Mouse (Mus musculus) cerebellum, postnatal 25 days (tissue): Measurements from ENCODE around the gene Tcf20.
A peak's percentile ranks its signal among the peaks of the same experiment; 100 is the strongest.

Source experiments
- DNase-seq, 2 experiments: peaks; one replicate each; pipeline ENCODE4 v3.0.0; 2021; ENCODE audit warnings: mixed read lengths in 2 of 2

Tcf20 gene

DNA sequence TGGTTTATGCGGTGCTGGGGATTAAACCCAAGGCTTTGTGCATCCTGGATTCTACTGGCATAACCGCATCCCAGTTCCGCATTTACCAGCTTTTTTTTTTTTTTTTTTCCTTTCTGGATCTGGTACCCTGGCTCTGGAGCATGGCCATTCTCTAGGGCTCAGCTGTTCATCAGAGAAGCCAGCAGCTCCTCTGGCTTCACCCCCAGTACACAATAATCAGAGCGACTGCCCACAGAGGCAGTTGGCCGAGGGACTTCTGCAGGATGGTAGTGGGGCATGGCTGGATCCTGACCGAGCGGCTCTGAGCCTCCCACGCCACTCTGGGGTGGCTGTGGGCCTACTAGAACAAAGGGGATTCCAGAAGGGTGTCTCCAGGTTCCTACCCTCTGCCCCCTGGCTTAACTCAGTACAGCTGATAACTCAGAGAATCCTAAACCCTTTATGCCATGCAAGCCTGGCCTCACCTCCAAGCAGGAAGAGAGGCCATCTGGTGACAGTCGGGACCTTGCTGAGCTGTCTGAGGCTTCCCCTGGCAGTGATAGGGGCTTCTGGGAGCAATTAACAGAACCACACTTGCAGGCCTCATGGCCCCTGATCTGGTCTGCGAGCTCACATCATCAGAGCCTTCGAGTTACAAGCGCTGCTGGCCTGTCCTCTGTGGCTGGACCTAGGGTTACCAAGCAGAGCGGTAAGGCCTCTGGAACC, 4.6 kb upstream of the Tcf20 start:
- peak; percentile 65 to 68 for DNase-seq

DNA sequence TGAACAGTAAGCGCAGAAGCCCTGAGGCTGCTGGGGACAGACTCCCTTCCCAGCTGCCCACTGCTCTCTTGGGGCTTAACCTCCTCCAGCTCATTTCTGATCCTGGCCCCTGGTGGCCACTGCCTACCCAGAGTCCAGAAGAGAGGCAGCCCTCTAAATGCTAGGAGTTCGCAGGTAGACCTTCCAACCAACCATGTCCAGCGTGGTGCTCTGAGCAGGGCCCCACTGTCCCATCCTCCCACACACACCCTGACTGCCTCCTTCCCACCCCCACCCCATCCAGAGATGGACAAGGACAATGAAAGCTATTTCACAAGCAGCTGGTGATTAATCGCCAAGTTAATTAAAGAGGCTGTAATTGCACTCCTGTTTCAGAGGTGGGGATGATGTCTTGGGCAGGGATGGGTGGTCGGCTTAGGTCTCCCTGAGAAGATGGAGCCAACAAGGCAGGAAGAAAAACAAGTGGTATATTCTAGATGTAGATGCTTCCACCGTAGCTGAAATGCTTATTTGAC, 1.6 kb upstream of the Tcf20 start:
- no peak for DNase-seq

DNA sequence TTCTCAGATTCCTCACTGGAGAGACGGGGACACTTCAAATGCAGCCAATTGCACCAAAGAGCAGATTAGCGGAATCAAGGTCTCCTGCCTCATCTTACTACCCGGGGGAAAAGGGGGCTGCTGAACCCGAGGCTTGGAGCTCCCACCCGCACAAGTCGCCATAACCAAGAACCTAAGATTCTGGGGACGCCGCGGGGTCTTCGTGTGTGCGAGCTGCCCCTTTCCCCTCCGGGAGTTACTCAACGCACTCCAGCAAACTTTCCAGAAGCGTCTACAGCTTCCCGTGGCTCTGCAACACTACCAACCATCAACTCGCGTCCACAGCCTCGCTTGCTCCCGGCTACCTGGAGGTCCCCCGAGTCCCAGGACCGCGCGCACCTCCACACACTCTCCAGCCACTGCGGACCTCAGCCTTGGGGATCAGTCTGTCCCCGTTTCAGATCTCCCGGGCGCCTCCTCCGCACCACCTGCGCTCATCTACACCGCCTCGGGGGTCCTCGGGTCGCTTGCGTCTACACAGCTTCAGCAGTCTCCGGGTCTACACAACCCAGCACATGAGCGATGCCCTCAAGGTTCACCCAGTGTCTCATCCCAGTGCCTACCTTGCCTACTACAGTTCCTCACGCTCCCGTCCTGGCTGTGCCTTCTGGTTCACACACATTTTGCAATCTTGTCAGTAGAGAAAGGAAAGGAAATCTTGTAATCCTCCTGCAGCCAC, 499 bp downstream of the Tcf20 start:
- DNase-seq = no peak

DNA sequence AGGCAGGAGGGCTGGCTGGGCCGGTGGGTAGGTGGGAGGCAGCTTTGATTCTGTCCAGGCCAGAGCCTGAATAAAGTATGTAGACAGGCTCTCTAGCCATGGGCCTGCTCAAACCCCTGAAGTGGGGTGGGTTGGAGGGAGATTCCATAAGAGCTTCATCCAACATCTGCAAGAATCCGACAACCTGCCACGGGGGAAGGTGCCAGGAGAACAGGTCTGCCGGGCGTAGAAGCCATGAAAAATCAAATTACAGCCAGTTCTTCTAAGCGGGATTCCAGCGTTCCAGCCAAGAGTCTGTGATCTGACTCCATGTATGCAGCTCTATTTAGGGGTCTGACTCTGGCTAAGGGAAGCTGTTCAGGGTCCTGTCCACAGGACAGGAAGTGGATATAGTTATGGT, 3.1 kb downstream of the Tcf20 start:
- no peak for DNase-seq

DNA sequence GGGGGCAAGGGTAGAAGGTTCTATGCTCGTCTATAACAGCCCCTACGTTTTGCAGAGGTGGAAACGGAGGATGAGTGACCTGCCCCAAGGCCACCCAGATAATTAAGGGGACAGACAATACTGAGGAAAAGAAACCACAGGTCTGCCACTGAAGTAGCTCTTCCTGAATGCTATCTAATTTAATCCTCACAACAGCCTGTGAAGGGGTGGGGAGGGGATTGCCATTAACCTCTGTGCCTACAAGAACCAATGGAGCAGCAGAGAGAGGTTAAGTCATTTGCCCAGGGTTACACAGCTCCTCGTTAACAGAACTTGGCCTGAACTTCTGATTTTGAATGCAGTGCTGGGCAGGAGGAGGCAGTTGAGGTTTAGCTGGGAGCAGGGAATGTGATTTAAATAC, 3.6 kb downstream of the Tcf20 start:
- DNase-seq = no peak

DNA sequence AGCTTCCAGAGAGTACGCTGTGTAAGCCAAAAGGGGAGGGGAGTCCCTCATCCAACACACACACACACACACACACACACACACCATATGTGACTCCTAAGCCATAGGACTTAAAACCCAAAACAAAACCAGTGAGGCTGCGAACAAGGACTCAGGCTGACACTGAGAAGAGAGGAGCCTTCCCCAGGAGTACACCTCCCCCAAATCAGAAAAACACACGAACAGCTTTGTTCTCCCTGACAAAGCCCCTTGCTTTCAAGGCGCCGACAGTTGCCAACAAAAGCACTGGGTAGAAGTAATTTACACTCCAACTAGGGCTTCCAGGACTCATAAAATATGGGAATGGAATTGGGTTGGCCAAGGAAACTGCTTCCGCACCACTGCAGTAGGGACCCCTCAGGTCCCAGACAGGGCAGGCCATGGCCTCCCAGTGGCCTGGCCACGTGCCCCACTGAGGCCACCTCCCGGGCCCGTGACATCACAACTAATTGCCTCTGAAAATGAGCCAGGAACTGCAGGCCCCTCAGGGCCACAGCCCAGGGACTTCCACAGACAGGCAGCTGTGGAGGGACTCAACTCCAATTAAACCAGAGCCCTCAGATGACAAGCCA, 4.2 kb downstream of the Tcf20 start:
- no peak for DNase-seq

DNA sequence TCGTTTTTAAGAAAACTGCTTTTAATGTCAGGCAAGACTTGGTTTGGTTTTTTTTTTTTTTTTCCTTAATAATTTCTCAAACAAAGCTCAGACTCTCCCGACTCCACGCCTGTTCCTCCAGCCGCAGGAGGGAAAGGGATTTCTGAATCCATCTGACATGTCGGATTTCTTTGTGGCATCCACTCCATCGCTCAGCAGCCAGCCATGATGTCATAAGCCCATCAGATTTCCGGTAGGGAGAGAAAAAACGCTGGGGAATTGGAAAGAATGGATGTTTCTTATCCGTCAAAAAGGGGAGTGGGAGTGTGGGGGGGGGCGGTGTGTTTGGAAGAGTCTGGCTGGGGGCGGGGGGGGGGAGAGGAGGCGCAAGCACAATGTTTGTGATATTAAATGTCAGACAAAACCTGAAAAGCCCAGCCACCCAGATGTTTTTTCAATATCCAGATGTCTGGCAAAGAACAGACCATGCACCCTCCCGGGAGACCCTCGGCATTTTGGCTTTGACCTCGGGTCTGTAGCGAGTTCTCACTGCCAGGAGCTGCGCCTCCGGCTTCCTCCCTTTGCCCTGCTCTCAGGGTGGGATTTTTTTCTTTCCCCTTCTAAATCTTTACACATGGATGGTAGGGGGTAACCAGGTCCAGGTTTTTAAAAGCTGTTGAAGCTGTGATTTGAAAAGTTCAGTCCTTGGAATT, 4.8 kb downstream of the Tcf20 start:
- no peak for DNase-seq

DNA sequence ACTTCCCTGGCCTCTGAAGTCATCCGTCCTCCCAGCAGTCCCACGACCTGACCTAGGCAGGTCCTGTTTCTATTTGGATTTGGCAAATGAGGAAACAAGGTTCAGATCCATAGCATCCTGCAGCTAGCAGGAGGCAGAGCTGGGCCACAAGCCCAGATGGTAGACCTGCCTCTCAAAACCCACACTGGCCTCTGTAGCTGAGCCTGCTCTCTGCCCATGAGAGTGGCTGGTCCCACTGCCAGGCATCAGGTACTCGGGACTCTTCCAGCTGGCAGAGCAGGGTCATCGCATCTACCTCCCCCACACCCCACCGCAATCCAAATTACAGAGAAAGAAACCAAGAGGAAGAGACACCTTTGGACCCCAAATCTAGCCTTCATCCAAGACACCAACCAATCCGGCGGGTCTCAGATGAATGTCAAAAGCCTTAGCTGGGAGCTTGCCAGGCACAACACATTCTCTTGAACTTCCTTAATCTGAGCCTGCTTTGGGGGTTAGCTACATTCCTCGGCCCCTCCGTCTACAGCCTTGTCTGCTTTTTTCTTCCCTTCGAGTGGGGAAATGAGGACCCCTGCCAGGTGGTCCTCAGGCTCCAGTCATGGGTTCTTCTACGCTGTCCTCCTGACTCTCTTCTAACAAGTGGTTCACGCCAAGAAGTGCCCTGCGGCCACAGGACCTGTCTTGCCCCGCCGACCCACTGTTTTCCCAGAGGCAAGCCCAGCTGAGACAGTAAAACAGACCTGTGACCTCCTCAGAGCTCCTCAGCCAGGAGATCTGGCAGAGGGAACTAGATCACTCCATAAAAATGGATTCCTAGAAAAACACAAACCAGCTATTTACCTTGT, 5.8 kb downstream of the Tcf20 start:
- DNase-seq = peak in 1 of 2 experiments; percentile 44

DNA sequence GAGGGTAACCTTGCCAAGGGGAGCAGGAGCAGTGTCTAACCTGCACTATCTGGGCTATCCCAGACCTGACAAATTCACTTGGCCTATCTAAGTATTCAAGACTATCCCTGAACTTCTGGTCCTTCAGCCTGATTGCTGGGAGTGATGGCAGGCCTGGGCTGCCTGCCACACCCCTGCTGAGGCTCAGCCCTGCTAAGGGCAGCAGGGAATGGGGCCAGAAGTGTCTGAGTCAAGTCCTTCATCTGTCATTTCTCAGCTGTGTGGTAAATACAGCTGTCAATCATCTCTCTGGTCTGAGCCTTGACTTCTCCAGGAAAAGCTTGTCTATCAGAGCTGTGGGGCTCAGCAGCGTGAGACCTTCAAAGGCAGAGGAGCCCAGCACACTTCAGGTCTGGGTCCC, 8.1 kb downstream of the Tcf20 start:
- no peak for DNase-seq

DNA sequence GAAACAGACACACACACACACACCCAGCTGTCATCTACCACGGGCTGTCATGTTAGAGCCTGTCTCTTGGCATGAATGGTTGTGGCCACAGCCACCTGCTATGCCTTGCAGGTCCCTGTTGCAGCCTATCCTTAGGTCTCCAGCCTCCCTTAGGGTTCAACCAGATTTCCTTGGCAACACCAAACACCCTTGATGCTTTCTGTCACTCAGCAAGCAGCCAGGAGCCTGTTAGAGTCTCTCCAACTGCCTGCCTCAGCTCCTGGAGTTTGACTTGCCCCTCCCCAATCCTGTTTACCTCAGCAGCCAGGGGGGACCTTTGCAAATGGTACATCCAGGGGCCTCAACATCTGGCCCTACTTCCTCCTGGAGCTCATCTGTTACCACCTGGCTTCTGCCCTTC, 13.2 kb downstream of the Tcf20 start:
- no peak for DNase-seq

DNA sequence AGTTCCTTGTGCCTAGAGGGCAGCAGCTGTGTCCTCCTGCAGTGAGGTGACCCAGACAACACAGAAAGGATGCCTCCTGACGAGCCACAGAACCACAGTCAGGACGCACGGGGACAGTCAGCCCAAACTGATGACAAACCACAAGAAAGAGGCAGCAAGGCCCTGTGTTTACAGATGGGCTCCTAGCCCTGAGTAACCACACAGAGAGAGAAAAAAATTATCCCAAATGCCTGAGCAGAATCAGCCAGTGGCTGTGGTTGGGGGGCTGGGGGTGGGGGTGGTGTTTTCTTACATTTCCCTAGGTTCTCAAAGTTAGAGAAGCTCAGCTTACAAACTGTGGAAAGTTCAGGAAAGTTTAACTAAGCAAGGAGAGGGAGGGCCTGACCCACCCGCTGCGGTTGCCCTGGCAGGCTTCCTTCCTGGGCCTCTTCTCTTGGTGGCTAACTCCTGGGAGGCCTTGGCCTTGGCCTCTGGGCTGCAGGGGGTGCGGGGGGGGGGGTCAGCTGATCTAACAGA, 18.4 kb downstream of the Tcf20 start:
- no peak for DNase-seq

DNA sequence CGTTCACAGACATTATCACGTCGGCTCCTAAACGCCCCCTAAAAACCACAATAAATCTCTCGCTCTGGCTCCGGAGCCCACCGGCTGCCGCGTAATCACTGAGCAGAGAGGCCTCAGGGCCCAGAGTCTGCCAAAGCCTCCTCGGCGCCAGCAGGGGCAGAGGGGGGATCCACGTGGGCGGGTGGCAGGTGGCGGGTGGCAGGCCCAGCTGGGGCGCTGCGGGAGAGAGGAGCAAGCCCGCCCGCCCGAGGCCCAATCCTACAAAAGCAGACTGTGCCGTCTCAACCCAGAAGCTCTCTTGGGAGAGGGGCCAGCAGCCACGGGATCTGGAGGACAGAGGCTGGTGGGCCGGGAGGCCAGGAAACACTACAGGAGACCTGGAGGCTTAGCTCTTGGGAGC, 19.2 kb downstream of the Tcf20 start:
- peak; percentile 89 to 90 for DNase-seq

DNA sequence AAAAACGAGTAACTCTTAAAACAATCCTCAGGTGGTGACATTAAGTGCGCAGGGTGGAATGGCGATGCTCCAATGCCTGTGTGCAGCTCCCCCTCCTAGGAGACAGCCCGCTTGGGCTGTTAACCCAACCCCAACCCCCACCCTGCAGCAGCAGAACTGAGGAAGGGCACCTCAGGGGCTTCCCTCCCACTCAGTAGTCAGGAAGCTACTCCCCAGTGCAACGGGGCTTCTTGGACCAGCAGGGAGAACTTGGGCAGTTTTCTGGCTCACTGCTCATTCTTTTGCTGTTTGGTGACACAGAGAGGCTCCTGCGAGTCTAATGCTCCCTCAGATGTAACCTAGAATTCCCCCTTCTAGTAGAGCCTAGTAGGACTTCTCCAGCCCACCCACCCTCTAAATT, 19.7 kb downstream of the Tcf20 start:
- DNase-seq = peak; percentile 27 to 36

DNA sequence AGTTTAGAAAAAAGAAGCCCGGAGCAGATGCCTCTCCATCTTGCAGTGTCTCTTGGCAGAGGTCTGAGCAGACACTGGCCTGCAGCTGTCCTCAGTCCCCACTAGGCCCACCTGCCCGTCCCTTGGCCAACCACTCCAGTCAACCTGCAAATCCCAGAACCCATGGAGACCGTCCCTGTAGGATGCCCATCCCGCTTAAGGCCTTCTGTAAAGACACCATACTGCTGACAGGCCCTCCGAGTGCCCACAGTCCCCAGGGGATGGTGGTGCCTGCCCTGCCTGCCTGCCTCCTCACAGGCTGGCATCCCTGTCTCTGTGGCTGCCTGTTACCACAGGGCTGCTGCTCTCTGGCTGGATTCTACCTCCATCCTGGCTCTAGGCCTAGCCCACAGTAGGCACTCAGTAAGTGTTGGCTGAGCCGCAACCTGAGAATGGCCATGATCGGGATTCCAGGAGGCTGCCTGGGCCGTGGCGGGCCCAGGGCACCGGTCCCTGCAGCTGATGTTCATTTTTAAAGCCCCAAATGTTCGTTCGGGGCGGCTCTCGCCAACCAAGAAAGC, 23.3 kb downstream of the Tcf20 start:
- peak; percentile 75 to 77 for DNase-seq

DNA sequence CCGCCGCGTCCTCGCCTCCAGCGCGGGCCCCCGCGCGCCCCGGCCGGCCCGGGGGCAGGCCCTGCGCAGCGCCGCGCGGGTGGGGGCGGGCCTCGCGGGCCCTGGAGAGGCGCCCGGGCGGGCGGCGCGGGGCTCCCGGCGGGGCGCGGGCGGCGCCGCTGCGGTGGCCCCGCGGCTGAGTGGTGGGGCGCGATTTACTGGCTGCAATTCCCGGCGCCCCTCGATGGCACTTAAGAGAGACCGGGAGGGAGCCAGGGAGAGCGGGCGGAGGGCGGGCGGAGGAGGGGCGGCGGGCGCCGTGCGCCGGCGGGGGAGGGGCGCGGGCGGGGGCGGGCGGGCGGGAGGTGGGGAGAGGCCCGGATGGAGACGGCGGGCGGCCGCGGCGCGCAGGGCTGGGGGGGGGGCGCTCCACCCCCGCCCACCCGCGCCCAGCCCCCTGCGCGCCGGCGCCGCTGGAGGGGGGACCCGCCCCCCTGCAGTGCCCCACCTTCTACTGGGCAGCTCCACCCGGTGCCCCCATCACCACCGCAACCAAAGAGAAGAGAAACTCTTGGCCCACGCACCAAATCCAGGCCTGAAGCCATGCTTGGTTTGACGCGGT, 24.0 kb downstream of the Tcf20 start:
- no peak for DNase-seq

DNA sequence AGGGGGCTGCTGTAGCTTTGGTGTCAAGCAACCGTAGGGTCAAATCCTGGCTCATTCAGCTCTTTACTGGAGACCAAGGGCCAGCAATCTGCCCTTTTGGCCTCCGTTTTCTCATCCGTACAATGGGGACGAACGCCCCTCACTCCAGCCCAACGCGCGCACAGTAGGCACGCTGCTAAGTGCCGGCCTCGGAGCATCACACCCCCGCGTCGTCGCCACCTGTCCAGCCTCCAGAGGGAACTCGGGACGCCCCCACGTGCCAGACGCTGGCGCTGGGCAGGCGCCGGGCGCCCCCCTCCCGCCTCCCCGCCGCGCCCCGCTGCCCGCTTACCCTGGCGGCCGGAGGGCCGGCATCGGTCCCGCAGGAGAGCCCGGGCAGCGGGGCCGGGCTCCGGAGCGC, 24.6 kb downstream of the Tcf20 start:
- DNase-seq = peak in 1 of 2 experiments; percentile 50

DNA sequence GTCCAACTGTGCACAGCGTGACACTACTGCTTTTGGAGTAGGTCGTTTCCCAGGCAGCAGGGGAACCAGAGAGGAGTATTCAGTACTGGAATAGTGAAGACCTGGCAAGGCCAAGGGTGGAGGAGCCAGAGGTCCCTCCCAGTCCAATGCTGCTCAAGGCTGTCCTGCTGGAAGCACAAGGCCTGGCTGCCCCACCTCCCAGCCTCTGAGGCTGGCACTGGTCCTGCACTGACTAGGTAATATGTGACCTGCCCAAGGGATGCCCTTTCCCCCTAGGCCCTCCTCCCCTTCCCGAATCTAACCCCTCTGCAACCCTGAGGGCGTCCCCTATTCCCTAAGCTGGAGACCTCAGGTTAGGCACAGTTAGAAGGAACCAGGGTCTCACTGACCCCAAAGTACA, 25.1 kb downstream of the Tcf20 start:
- DNase-seq = no peak

DNA sequence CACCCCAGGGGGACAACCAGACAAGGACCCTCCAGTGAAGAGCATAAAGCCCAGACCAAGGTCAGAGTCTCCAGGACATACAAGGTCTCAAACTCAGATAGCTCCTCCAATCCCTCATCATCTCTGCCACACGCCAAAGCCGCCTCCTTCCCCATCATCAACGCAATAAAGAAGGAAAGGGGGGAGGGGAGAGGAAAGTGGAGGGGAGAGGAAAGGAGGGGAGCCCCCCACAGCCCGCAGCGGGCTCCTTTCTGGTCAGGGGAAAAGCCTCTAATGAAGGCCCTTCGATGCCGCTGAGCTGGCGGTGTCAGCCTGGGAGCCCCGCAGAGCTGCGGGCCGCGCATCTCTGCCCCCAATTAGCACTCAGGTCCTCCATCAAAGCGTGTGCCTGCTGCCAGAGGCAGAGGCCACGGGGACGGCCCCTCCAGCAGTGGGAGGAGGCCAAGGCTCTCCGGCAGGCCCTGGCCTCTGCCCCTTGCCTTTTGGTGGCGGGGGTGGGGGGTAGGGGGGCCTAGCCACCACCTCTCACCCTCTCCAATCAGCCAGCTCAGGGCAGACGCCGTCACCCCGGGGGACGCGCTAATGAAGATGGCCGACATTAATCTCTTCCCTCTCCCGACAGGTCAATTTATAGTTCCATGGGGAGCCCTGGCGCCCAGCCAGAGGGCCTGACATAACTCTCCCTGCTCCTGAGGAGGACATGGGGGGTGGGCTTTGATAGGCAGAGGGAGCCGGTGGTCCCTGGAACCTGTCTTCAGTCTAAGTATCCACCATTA, 26.7 kb downstream of the Tcf20 start:
- DNase-seq = peak; percentile 35 to 59

DNA sequence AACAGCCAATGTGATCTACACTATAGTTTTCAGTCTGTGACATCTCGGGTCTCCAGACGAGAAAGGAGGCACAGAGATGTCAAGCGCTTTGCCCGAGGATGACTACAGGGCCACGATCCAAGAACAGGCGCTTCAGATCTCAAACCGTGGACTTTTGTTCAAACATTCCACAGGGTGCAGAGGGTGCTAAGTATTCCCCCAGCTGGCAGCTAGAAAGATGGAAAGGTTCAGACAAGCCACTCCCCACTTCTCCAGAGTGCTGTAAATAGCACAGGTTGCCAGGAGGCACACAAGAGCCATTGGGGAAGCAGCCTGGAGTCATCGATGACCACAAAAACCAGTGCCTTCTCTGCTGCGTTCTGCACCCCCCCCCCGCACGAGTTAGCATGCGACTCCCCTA, 28.5 kb downstream of the Tcf20 start:
- DNase-seq = no peak

DNA sequence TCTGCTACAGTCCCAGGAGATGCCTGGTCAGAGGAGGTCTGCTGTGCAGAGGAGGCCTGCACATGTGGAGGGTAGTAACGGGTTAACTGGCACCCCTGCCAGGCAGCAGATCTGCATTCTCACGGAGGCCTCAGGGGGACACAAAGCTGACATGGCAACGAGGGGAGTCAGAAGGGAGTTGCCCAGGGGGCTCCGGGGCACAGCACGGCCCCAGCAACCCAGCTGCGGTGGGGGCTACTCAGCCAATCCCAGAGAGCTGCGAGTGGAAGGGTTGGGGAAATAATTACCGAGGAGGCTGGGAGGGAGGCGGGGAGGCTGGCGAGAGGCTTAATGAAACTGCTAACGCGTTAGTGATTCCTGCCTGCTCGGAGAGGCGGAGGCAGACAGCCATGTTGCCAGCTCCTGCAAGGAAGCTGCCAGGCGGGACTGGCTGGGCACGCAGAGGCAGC, 29.4 kb downstream of the Tcf20 start:
- DNase-seq = peak; percentile 36 to 54
